Mouse (Mus musculus) mesoderm, embryonic 11.5 days (tissue): ENCODE data around the gene 1500009C09Rik.
"Not testable (repeated sequence)": the region's sequence is repeated elsewhere in the genome, so short reads cannot be mapped to it uniquely, and the experiment has no call there.

Experiments used
- DNase-seq: peaks from one replicate; pipeline ENCODE4 v3.0.0-alpha.2; 2012; ENCODE audit warnings: low read depth, low spot score

Gene 1500009C09Rik

GRCm38 (mm10) chr15:82218778-82219666 is 33.2 kb upstream of the 1500009C09Rik start:
- DNase-seq = no peak

GRCm38 (mm10) chr15:82220003-82220675 is 32.1 kb upstream of the 1500009C09Rik start:
- DNase-seq = no peak

GRCm38 (mm10) chr15:82221104-82221860 is 30.9 kb upstream of the 1500009C09Rik start:
- DNase-seq = no peak

- DNase-seq = no peak
Observed at GRCm38 (mm10) chr15:82223251-82223650, 28.9 kb upstream of the 1500009C09Rik start.

- no peak for DNase-seq
Observed at GRCm38 (mm10) chr15:82223657-82224601, 28.3 kb upstream of the 1500009C09Rik start, which contains the start of gene Tnfrsf13c. Tnfrsf13c (minus strand) TSS chr15:82224369.

GRCm38 (mm10) chr15:82224602-82225215 is 27.5 kb upstream of the 1500009C09Rik start:
- no peak for DNase-seq

- DNase-seq = no peak
Observed at GRCm38 (mm10) chr15:82225769-82226168, 26.4 kb upstream of the 1500009C09Rik start.

- DNase-seq = no peak
Observed at GRCm38 (mm10) chr15:82229542-82230045, 22.6 kb upstream of the 1500009C09Rik start.

GRCm38 (mm10) chr15:82230098-82230611 is 22.0 kb upstream of the 1500009C09Rik start:
- DNase-seq = no peak

- DNase-seq = no peak
Observed at GRCm38 (mm10) chr15:82231100-82231499, 21.1 kb upstream of the 1500009C09Rik start.

- no peak for DNase-seq
Observed at GRCm38 (mm10) chr15:82231591-82232378, 20.4 kb upstream of the 1500009C09Rik start.

- DNase-seq = no peak
Observed at GRCm38 (mm10) chr15:82232651-82233050, 19.5 kb upstream of the 1500009C09Rik start.

- no peak for DNase-seq
Observed at GRCm38 (mm10) chr15:82235661-82236060, 16.5 kb upstream of the 1500009C09Rik start.

GRCm38 (mm10) chr15:82236565-82236964 is 15.6 kb upstream of the 1500009C09Rik start:
- DNase-seq = peak; percentile 79

- DNase-seq = no peak
Observed at GRCm38 (mm10) chr15:82243311-82243710, 8.9 kb upstream of the 1500009C09Rik start.

- no peak for DNase-seq
Observed at GRCm38 (mm10) chr15:82243742-82244114, 8.5 kb upstream of the 1500009C09Rik start.

GRCm38 (mm10) chr15:82244115-82244804 is 7.9 kb upstream of the 1500009C09Rik start, which contains the start of gene Cenpm:
Cenpm (minus strand) TSS chr15:82244748.
- DNase-seq = peak; percentile 90

- DNase-seq = not testable (repeated sequence)
Observed at GRCm38 (mm10) chr15:82244805-82245161, 7.4 kb upstream of the 1500009C09Rik start.
